Mouse (Mus musculus): ENCODE results near the gene Mknk1. TPM values are rescaled to one million over a fixed set of nuclear protein-coding genes. Genes with fewer than 3 reads are reported as not detected.

Mknk1 gene
- total RNA-seq, 2 experiments from 2014 or later: 20.6 to 22.0 TPM

DNA sequence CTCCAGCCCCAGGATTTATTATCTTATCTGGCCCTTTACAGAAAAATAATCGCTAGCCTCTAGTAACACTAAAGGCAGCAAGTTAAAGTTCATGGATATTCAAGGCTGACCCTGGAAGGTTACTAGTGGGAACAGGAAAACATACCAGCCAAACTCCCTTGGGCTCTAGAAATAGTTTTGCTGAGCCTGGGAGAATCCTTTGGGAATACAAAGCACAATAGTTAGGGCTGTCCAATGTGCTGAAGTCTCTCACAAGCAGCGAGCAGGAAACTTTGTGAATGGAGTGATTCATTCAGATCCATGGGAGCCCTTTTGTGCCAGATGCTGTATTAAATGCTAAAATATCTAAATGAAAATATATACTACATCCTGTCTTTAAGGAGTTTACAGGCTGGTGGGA lies 7.7 kb downstream of the Mknk1 start:
- DNase-seq: peak in 1 of 2 experiments; percentile 56

DNA sequence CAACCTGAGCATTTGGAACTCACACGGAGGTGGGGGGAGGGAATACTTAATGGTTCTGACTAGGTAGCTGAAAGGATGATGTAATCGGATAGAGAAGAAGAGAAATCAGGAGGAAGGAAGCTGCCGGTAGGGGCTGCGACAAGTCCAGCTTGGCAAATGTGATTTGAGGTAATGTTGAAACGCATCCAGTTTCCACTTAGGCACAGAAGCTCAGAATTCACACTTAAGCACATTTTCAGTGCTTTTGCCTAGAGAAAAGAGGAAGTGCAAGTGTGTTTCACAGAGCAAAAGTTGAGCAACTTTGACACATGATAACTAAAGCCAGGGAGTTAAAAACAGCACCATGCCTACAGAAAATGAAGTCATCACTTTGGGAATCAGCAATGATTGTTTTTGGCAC lies 8.4 kb downstream of the Mknk1 start:
- peak in 1 of 2 experiments; percentile 66 for DNase-seq

DNA sequence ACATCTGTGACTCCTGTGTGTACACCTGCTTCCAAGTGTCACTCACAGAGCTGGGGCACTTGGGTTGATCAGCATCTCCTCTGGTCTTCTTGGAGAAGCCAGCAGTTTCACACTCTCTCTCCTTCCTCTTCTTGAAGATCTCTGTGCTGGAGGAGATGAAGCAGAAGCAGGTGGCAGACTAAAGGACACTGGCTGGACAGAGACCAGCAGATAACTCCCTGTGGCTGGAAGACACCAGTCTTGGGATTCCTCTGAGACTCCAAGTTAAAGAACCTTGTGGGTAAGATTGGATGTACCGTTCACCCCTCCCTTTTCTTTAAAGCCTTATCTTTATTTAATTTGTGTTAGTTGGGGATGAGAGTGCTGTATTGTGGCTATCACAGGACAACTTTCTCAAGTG lies 9.1 kb downstream of the Mknk1 start:
- DNase-seq: no peak

DNA sequence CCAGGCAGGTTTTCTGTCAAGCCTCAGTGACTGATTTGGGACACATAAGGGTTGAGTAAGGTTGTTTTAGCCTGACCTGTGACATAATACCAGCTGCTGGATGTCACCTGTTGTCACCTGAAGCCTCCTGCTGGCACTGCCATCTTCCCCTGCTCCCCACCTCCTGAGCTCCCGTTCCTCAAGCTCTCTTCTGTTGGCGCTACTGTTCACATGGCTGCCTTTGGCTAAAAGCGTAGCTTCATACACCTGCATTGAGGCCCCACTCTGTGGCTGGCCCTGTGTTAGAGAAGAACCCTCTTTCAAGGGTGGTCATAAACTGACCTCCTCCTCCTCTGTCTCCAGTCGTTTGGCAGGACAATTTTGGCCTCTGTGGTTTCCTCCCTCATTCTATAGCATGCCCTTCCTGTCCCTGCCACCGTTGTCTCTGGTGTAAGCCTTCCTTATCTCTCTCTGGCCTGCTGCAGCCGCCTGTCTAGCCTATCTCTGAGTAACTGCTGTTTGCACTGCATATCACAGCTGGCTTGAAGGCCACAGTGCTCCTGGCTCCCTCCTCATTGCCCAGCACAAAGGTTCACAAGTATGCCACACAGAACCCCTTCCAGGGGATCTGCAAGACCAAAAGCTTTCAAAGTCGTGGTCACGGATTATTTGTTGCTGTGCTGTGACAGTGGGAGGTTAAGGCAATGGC lies 10.1 kb downstream of the Mknk1 start:
- no peak for DNase-seq

DNA sequence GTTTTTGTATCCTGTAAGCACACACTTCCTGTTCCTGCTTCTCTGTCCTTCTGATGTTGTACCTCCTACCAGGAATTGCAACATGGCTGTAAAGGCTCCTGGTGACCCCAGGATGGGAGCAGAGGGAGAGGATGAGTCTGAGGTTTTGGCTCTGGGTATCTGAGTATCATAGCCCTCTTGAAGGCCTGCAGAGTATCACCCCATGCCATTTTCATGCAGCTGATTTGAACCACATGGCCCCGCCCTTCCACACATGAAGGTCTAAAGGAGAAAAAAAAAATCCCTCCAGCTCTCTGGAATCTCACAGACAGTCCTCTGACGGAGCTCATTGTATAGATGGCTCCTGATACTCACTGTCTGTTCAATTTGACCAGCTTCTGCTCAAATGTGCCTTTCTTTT lies 11.1 kb downstream of the Mknk1 start:
- no peak for DNase-seq

DNA sequence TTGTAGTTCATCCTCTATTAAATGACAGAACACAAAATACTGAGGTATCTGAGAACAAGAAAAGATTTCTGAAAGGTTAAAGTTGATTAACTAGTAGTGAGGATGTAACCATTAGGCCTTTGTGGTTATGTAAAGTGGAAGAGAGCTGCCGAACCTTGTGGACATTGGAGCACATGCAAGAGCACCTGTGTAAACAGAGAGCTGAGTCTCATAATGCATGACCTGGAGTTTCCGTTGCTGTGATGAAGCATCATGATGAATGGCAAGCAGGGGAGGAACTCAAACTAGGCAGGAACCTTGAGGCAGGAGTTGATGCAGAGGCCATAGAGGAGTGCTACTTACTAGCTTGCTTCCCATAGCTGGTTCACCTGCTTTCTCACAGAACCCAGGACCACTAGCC lies 11.6 kb downstream of the Mknk1 start:
- no peak for DNase-seq

DNA sequence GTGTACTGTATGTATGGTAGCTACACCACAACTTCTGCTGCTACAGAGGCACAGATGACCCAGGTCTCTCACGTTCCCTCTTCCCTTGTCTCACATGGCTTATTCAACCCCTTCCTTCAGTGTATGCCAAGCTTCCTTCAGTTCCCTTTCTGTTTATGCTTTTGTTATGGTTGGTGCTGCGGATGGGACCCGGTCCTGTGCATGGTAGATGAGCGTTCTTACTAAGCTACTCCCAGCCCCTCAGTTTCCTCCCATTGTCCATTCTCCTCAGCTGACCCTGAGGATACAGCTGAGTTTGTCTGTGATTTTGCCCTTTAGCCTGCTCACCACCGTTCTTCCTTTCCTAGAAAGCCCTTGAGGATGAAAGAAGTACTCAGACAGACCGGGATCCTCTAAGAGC lies 12.6 kb downstream of the Mknk1 start:
- DNase-seq: no peak

DNA sequence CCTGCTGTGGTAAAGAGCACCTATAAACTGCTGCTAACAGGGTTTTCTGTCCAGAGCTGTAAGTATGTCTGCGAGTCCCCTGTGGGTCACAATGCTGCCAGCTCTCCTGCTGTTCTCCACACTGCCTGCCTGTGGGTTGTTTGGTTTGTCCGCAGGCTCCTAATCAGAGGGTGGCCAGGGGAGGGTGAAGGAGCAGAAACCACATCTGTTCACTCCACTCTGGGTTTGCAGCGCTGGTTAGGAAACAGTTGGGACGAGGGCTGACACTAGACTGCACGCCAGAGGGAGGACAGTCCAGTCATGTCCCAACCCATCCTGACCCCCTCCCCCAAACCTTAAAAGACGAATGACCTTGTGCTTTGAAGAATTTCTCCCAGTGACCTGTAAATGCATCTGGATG lies 16.1 kb downstream of the Mknk1 start:
- DNase-seq: no peak

DNA sequence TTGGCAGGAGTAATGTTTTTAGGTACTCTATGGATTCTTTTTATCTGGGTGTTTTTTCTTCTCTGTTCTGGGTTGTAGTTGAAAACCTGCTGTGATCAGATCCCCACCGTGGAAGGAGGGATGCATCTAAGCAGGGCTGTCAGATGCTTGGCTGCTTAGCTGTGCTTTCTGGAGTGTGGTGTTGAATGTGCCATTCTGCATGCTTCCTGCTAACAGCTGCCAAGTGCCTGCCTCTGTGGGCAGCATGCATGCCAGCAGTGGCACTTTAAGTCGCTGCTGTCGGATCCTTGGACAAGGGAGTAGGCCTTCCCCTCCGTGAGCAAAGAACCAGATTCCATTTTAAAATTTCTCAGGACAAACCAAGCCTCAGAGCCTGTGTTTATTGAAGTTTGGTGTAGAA lies 16.6 kb downstream of the Mknk1 start:
- no peak for DNase-seq

DNA sequence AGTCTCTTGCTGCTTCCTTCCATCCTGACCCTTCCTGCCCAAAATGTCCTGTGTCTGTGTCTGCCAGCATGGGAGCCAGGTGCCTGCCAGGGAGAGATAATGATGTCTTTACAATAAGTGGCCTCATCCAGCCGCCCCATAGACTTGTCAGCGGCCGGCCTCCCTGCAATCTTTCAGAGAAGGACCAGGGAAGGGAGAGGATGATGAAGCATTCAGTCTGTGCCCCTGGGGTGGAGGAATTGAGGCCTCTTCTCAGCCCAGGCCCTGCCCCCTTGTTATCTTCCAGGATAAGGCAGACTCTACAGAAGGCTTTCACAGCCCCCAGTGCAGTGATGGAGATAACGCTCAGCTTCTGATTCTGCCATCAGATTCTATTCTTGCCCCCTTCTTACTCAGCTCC lies 17.3 kb downstream of the Mknk1 start:
- no peak for DNase-seq

DNA sequence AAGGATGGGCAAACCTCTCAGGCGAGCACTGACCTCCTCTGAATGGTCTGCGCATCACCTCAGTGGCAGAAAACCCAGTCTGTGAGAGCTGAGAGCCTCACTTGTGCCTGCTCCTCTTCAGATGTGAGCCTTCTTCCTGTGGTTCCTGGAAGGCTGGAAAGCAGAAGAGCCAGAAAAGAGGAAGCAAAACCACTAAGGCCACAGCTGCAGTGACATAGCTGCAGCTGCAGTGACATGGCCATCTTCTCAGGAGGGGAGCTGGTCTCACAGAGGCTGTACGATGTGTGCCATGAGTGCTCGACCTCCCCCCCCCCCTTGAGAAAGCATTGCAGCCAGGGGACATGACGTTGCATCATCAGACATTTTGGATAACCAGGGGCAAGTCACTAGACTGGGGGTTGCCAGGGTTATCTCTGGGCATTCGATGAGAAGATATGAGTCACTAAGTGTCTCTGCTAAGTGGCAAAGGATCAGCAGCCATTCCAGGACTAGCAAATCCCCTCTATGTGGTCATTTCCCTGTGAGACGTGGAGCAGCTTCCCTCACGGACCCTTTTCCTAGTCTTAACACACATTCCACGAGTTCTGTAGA lies 18.4 kb downstream of the Mknk1 start:
- DNase-seq: peak in 1 of 2 experiments; percentile 64

DNA sequence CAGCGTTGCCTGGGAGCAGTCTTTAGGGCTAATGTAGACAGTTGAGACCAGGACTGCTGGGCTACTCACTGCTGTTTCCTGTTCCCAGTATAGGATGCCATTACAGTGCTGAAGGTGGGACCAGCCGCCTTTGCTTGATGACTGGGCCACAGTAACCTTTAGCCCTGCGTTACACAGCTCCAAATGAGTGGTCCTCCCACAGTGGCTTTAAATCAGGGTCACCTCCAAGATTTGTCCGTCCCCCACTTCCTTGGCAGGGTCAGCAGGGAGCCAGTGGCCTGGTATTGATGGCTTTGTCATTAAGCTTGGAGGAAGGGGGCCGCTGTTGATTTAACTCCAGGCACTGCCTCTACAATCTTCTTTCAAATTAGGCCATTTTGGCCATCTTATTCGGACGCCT lies 24.4 kb downstream of the Mknk1 start:
- DNase-seq: no peak

DNA sequence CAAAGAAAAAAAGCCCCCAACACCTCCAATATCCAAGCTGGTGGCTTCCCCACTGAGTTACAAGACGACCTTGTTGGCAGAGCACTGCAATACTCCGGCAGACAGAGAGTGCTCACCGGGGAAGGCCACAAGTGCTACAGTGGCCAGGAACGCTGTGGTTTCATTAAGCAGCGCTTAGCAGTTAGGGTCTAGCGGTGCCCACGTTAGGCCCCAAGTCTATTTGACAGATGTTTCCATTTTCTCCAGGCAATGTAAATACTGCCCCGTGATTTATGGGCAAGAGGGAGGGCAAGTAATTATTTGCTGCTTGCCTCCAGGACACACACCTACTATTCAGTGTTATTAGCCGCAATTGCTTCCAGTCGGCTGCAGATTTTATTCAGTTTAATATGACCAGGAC lies 24.9 kb downstream of the Mknk1 start:
- no peak for DNase-seq

DNA sequence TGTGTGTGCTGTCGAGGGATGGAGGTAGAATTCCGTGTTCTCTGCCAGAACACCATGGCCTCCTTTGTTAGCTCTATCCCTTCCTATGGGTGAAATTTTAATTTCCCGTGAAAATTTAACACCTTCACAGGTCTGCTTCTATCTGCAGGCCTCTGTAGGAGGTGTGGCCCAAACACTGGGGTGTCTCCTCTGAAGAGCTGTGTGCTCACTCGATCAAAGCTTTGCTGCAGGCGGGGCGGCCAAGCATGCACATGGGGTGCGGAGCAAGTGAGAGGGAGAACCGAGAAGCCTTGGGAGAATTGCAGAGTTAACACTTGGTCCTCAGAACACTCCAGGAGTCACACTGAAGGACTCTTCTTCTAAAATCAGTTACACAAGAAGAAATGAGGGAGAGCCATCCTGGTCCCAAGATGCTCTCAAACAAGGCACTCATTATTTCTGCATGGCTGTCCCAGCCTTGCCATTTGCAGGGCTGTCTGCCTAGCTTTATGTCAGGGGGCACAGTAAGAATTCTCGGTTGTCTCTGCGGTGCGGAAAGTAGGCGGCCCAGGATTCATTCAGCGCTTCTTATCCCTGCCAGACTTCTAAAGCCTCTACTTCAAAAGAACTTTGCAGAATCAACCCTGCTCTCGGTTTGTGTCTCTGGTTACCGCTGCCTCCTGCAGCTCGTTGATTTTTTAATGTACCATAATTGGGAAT lies 30.7 kb downstream of the Mknk1 start:
- no peak for DNase-seq

DNA sequence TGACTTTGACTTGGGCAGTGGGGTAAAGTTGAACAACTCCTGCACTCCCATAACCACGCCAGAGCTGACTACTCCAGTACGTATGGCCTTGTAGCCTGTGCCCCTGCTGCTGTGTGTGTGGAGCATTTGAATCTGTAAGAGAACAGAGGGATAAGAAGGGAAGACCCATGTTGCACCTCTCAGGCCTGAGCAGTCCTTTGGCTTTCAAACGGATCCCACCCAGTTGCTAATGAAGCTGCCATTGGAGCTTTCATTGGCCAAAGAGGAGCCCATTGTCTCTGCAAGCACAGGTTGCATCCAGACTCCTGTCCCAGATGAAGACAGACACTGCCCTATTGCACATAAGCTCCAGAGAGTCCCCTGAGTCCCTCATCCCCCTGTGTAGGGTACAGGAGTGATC lies 34.2 kb downstream of the Mknk1 start:
- DNase-seq: no peak

DNA sequence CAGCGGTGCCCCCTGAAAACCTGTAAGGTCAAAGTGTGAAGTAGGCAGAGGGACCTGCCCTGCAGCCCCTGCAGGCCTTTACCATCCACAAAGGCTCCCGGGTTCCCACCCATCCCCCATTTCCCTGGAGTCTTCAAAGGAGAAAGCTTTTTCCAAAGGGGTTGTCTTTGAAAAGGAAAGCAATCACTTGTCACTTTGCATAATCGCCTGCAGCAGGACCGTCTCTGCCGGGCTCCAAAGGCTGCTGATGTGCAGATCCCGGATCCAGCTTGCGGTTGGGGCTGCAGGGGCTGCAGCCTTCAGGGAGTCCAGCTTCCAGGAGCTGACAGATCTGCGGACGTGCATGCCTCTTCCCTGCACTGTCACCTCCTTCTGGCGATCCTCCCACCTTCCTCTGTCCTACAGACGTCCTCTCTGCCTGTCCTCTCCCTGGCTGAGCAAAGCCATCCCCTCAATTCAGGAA lies 39.2 kb downstream of the Mknk1 start:
- DNase-seq: no peak

DNA sequence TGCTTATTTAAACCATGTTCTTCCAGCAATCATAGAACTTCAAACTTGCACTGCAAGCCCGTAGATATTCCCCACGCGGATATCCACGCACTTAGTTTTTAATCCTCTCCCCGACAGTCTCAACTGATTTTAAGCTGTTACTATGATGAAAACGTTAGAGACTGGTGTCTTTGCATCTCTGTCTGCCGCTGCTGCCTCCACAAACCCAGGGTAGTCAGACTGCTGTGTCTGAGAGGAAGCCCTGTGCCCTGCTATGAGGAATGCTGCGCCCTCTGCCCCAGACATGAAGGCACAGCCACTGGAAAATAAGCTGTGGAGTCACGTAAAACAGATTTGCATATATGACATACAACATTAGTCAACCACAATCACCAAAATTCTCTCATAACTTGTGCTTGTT lies 39.8 kb downstream of the Mknk1 start:
- DNase-seq: no peak

DNA sequence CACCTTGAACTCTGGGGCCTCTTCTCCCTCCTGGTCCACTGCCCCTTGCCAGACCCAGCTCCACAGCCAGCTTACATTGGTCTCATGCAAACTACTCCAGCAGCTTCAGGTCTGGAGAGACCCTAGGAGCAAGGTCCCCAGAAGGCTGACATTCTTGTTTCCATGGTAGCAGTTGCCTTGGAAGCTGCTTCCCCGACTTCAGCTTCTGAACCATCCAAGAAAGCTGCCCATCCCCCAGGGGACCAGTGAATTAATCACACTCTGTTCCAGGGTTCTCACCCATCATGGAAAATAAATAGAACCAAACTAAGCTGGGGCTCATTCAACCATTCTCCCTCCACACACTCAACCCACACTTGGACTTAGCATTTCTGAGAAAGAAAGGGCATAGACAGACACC lies 42.2 kb downstream of the Mknk1 start:
- DNase-seq: no peak

DNA sequence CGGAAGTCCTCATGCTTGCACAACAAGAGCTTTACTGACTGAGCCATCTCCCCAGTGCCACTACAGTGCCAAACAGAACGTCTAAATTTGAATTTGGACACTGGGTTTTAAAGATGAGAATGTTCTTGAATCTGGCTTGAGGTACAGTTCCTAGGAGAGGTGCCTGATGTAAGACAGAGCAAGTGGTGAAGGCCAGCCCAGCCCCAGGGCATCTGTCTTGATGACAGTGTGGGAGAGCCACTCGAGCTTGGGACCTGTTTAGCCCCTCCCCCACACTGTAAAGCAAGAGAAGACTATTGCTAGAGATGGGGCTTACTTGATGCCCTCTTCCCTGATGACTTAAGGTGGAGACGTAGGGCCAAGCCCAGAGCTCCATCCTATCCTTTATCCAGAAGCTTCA lies 43.2 kb downstream of the Mknk1 start:
- no peak for DNase-seq

DNA sequence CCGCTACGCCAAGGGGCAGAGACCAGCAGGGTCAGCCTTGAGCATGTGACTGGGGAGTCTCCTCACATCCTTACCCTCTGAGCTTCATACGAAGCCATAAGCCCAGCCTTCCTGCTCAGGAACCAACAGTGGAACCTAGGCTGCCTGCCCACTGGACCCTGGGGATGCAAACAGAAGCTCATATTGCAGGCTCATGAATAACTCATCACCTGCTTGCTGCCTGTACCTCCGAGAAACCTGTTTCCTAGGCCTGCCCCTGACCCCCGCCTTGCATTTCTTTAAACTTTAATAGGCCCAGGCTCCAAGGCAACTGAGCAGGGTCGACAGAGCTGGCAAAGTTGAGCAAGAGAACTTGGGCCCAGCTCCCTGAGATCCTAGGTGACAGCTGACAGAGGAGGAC lies 45.0 kb downstream of the Mknk1 start, which contains the start of gene Kncn:
Gene Kncn (plus strand): TSS at position 379 of the 400 bp plus-strand sequence.
- no peak for DNase-seq

DNA sequence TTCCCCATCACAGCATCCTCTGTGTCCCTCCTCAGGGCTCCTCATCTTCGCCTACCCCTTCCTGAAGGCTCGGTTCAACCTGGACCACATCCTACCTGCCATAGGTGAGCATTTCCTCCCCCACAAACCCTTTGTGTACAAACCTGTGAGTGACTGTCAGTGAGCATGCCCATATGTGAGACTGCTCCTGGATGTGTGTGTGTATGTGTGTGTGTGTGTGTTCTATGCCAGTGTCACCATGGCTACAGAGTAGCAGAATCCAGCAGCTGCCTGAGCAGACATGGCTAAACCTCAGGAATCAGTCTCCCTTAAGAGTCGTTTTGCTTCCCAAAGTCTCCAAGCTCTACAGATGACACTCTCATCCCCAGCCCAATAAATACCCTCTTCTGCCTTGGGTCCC lies 46.8 kb downstream of the Mknk1 start:
- no peak for DNase-seq

DNA sequence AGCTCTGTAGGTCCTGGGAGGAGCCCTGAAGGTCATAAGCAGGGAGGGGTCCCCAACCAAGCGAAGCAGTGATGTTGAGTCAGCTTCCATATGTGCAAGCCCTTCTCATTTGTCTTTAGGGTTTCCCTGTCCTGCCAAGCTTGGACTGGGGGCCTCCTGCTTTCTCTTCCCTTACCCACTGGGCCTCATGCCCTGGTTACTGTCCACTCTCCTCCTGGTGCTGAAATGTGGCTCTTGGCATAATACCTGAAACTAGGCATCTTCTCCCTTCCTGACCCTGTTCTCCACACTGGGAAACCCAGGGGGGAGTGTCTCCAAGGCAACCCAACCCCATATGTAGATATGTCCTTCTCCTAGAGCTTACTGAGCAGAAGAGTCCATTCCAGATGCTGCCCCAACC lies 47.9 kb downstream of the Mknk1 start:
- DNase-seq: no peak

DNA sequence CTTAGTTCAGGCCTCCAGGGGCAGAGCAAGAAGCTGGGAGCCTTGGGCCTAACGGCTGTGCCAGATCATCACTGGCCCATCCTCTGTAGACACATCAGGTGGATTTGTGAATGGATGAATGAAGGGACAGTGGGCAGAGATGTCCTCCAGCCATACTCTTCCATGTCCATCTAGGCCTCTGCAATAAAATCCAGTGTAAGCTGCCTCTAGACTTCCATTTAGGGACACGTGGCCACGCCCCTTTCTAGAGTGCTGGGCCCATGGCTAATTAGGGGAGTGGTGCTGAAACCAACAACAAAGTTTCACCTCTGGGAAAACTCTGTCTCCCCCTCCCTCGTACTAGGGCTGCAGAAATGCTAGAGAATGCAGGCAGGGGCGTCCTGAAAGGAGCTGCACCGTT lies 51.1 kb downstream of the Mknk1 start:
- no peak for DNase-seq

DNA sequence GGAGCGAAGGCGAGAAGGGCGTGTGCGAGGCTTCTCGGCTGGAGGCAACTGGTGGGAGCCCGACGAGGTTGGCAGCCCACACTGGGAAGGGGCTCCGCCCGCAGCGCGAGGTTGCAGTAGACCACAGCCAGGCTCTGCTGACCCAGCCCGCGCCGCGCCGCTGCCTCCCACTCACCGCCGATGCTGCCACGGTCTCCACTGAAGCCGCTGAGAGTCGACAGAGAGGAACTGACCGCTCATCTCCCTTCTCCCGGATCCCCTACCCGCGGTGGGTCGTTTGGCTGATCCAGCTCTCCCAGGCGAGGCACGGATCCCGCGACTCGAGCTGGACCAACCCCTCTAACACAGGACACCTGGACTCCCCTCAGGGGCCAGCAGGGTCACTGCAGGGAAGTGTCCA lies 51.6 kb downstream of the Mknk1 start, which contains the start of gene 6430628N08Rik:
Gene 6430628N08Rik (plus strand): TSS at position 113 of the 400 bp plus-strand sequence.
- DNase-seq: no peak
